Mouse (Mus musculus): ENCODE data around the gene Edem2. TPM values are rescaled to one million over a fixed set of nuclear protein-coding genes. Genes with fewer than 3 reads are reported as not detected.

The Edem2 gene
- polyA plus RNA-seq, 1 experiment from 2014 or later, result 42.3 TPM

DNA sequence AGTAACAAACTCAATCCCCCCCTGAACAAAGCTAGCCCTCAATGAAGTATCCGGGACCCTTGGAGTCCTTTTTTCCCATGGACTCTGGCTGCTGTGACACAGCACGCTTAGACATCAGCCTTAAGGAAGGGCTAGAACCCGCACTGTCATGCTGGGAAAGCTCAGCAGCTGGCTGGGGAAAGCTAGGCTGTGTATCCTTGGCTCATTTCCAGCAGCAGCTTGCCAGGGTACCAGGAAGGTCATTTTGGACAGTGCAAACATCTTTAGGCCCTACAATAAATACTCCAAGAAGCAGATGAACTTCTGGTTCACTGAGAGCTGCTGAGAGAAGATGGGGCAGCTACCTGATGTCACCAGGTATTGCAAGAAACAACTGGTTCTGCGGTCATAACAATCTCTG, 58.0 kb downstream of the Edem2 start:
- 85% methylated on average over 4 of the region's 4 CpGs for WGBS
- Histone ChIP-seq H3K4me2 (ENCODE audit: low read depth, low read length) (no peak overlapping the region), H3K27me3 (ENCODE audit: control insufficient read depth, insufficient read depth, low read length) (no peaks in the 10 kb centered on the region), H3K4me3 (ENCODE audit: low read depth, low read length) (no peak overlapping the region), H3K9me3 (ENCODE audit: control insufficient read depth, low read length) (no peaks in the 10 kb centered on the region), H3K9ac (replicated peaks; ENCODE audit: low read depth, low read length) (no peak overlapping the region), H3K36me3 (ENCODE audit: control insufficient read depth, insufficient read depth, low read length) (peaks cover 28% of the 10 kb centered on the region), H3K4me1 (ENCODE audit: control insufficient read depth, insufficient read depth, low read length) (no peaks in the 10 kb centered on the region), H3K27ac (ENCODE audit: low read depth, low read length) (no peak overlapping the region)
- ATAC-seq (ENCODE audit: low read depth), result no peak

GRCm38 (mm10) chr2:155668461-155668860, 60.8 kb downstream of the Edem2 start:
- Histone ChIP-seq H3K36me3 (ENCODE audit: control insufficient read depth, insufficient read depth, low read length) (peaks cover 52% of the 10 kb centered on the region), H3K27ac (ENCODE audit: low read depth, low read length) (no peak overlapping the region), H3K4me2 (ENCODE audit: low read depth, low read length) (no peak overlapping the region), H3K4me1 (ENCODE audit: control insufficient read depth, insufficient read depth, low read length) (no peaks in the 10 kb centered on the region), H3K9me3 (ENCODE audit: control insufficient read depth, low read length) (no peaks in the 10 kb centered on the region), H3K27me3 (ENCODE audit: control insufficient read depth, insufficient read depth, low read length) (no peaks in the 10 kb centered on the region), H3K9ac (replicated peaks; ENCODE audit: low read depth, low read length) (no peak overlapping the region), H3K4me3 (ENCODE audit: low read depth, low read length) (no peak overlapping the region)
- 89% methylated on average over 4 of the region's 4 CpGs for WGBS
- ATAC-seq (ENCODE audit: low read depth), result no peak

DNA sequence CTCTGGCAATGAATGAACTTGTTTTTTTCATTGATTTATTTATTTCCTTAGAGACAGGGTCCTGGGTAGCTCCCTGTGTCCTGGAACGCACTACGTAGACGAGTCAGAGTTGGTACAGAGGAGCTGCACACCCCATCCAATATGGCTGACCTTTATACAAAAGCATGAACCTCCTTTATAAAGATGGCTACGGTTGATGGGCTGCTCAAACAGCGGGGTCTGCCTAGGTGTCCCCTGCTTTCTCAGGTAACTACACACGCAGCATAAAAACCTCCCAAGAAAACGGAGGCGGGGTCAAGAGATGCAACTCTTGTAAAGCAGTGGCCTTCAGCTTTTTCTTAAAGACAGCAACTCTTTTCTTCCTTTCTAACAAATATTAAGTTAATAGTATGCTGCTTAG, 61.4 kb downstream of the Edem2 start:
- Histone ChIP-seq H3K36me3 (ENCODE audit: control insufficient read depth, insufficient read depth, low read length) (peaks cover 54% of the 10 kb centered on the region), H3K27me3 (ENCODE audit: control insufficient read depth, insufficient read depth, low read length) (no peaks in the 10 kb centered on the region), H3K4me3 (ENCODE audit: low read depth, low read length) (no peak overlapping the region), H3K9ac (replicated peaks; ENCODE audit: low read depth, low read length) (no peak overlapping the region), H3K4me1 (ENCODE audit: control insufficient read depth, insufficient read depth, low read length) (no peaks in the 10 kb centered on the region), H3K4me2 (ENCODE audit: low read depth, low read length) (no peak overlapping the region), H3K9me3 (ENCODE audit: control insufficient read depth, low read length) (no peaks in the 10 kb centered on the region), H3K27ac (ENCODE audit: low read depth, low read length) (no peak overlapping the region)
- WGBS, result 98% methylated on average over 8 of the region's 8 CpGs
- no peak for ATAC-seq (ENCODE audit: low read depth)

- H3K36me3 ChIP-seq (ENCODE audit: control insufficient read depth, insufficient read depth, low read length), result peaks cover 55% of the 10 kb centered on the region
- H3K4me3 ChIP-seq (ENCODE audit: low read depth, low read length), result no peak overlapping the region
Measured at GRCm38 (mm10) chr2:155663910-155664460, 65.3 kb downstream of the Edem2 start.

GRCm38 (mm10) chr2:155663097-155663496, 66.2 kb downstream of the Edem2 start:
- H3K27me3 ChIP-seq (ENCODE audit: control insufficient read depth, insufficient read depth, low read length), result no peaks in the 10 kb centered on the region
- peaks cover 49% of the 10 kb centered on the region for H3K36me3 ChIP-seq (ENCODE audit: control insufficient read depth, insufficient read depth, low read length)
- ATAC-seq (ENCODE audit: low read depth), result no peak
- no peaks in the 10 kb centered on the region for H3K4me1 ChIP-seq (ENCODE audit: control insufficient read depth, insufficient read depth, low read length)
- 23% methylated on average over 5 of the region's 5 CpGs for WGBS
- no peak overlapping the region for H3K27ac ChIP-seq (ENCODE audit: low read depth, low read length)
- no peaks in the 10 kb centered on the region for H3K9me3 ChIP-seq (ENCODE audit: control insufficient read depth, low read length)
- H3K4me3 ChIP-seq (ENCODE audit: low read depth, low read length), result no peak overlapping the region
- H3K4me2 ChIP-seq (ENCODE audit: low read depth, low read length), result no peak overlapping the region
- no peak overlapping the region for H3K9ac ChIP-seq (replicated peaks; ENCODE audit: low read depth, low read length)

More at GRCm38 (mm10) chr2:155663910-155664460, 65.3 kb downstream of the Edem2 start:
- H3K27me3 ChIP-seq (ENCODE audit: control insufficient read depth, insufficient read depth, low read length), result no peaks in the 10 kb centered on the region
- WGBS, result 86% methylated on average over 6 of the region's 6 CpGs
- H3K9me3 ChIP-seq (ENCODE audit: control insufficient read depth, low read length), result no peaks in the 10 kb centered on the region
- H3K9ac ChIP-seq (replicated peaks; ENCODE audit: low read depth, low read length), result no peak overlapping the region
- ATAC-seq (ENCODE audit: low read depth), result no peak
- no peaks in the 10 kb centered on the region for H3K4me1 ChIP-seq (ENCODE audit: control insufficient read depth, insufficient read depth, low read length)
- no peak overlapping the region for H3K4me2 ChIP-seq (ENCODE audit: low read depth, low read length)
- no peak overlapping the region for H3K27ac ChIP-seq (ENCODE audit: low read depth, low read length)

- no peak overlapping the region for H3K4me3 ChIP-seq (ENCODE audit: low read depth, low read length)
- H3K4me1 ChIP-seq (ENCODE audit: control insufficient read depth, insufficient read depth, low read length), result no peaks in the 10 kb centered on the region
- WGBS, result 79% methylated on average over 5 of the region's 5 CpGs
- no peak for ATAC-seq (ENCODE audit: low read depth)
- no peak overlapping the region for H3K27ac ChIP-seq (ENCODE audit: low read depth, low read length)
- H3K9ac ChIP-seq (replicated peaks; ENCODE audit: low read depth, low read length), result no peak overlapping the region
- peaks cover 49% of the 10 kb centered on the region for H3K36me3 ChIP-seq (ENCODE audit: control insufficient read depth, insufficient read depth, low read length)
- H3K4me2 ChIP-seq (ENCODE audit: low read depth, low read length), result no peak overlapping the region
- no peaks in the 10 kb centered on the region for H3K9me3 ChIP-seq (ENCODE audit: control insufficient read depth, low read length)
- no peaks in the 10 kb centered on the region for H3K27me3 ChIP-seq (ENCODE audit: control insufficient read depth, insufficient read depth, low read length)
Measured at GRCm38 (mm10) chr2:155662390-155662789, 66.9 kb downstream of the Edem2 start.

- no peak for ATAC-seq (ENCODE audit: low read depth)
- Histone ChIP-seq H3K27ac (ENCODE audit: low read depth, low read length) (no peak overlapping the region), H3K36me3 (ENCODE audit: control insufficient read depth, insufficient read depth, low read length) (peaks cover 49% of the 10 kb centered on the region), H3K4me3 (ENCODE audit: low read depth, low read length) (no peak overlapping the region), H3K9me3 (ENCODE audit: control insufficient read depth, low read length) (no peaks in the 10 kb centered on the region), H3K4me1 (ENCODE audit: control insufficient read depth, insufficient read depth, low read length) (no peaks in the 10 kb centered on the region), H3K4me2 (ENCODE audit: low read depth, low read length) (no peak overlapping the region), H3K9ac (replicated peaks; ENCODE audit: low read depth, low read length) (no peak overlapping the region), H3K27me3 (ENCODE audit: control insufficient read depth, insufficient read depth, low read length) (no peaks in the 10 kb centered on the region)
- 47% methylated on average over 6 of the region's 6 CpGs for WGBS
Measured at GRCm38 (mm10) chr2:155655759-155656372, 73.4 kb downstream of the Edem2 start.

- no peaks in the 10 kb centered on the region for H3K9me3 ChIP-seq (ENCODE audit: control insufficient read depth, low read length)
- WGBS, result 94% methylated on average over 5 of the region's 5 CpGs
- ATAC-seq (ENCODE audit: low read depth), result no peak
- no peak overlapping the region for H3K4me3 ChIP-seq (ENCODE audit: low read depth, low read length)
- no peaks in the 10 kb centered on the region for H3K4me1 ChIP-seq (ENCODE audit: control insufficient read depth, insufficient read depth, low read length)
- no peak overlapping the region for H3K27ac ChIP-seq (ENCODE audit: low read depth, low read length)
- H3K4me2 ChIP-seq (ENCODE audit: low read depth, low read length), result no peak overlapping the region
- peaks cover 52% of the 10 kb centered on the region for H3K36me3 ChIP-seq (ENCODE audit: control insufficient read depth, insufficient read depth, low read length)
- H3K27me3 ChIP-seq (ENCODE audit: control insufficient read depth, insufficient read depth, low read length), result no peaks in the 10 kb centered on the region
- H3K9ac ChIP-seq (replicated peaks; ENCODE audit: low read depth, low read length), result no peak overlapping the region
Measured at GRCm38 (mm10) chr2:155652618-155653017, 76.7 kb downstream of the Edem2 start.
